Mouse (Mus musculus) naive thymus-derived CD4-positive, alpha-beta T cell, adult 2 months (primary cell): ENCODE data around the gene Flvcr2.

Source experiments
- DNase-seq: peaks from one replicate; pipeline ENCODE4 v3.0.0-alpha.2; 2011; ENCODE audit warnings: low read depth

Gene Flvcr2

GRCm38 (mm10) chr12:85859511-85860189, 113.3 kb downstream of the Flvcr2 start:
- no peak for DNase-seq

GRCm38 (mm10) chr12:85862514-85862913, 116.2 kb downstream of the Flvcr2 start:
- no peak for DNase-seq
